Mouse (Mus musculus) hindbrain, postnatal 0 days (tissue): ENCODE results near the gene Nrsn2. TPM values are rescaled to one million over a fixed set of nuclear protein-coding genes. Genes with fewer than 3 reads are reported as not detected.
A peak's percentile ranks its signal among the peaks of the same experiment; 100 is the strongest.

Source experiments
- ATAC-seq: fragments of 200-750 bp; cut with Nextera tagmentation; 2 replicates; pipeline ENCODE4 v1.8.0; 2017; ENCODE audit warnings: mild to moderate bottlenecking, moderate TSS enrichment, moderate library complexity
- DNase-seq: peaks from one replicate; pipeline ENCODE4 v3.0.0-alpha.2; 2015; ENCODE audit warnings: low spot score
- H3K27ac ChIP-seq: fragments of 300-500 bp; sonication (generic); 2 replicates; pipeline ENCODE4 v1.5.1; 2014; ENCODE audit warnings: mild to moderate bottlenecking
- H3K27me3 ChIP-seq: fragments of 300-500 bp; sonication (generic); 2 replicates; pipeline ENCODE4 v1.6.1; 2014; ENCODE audit warnings: low read length, mixed read lengths; ENCODE audit not compliant: insufficient read depth
- H3K36me3 ChIP-seq: fragments of 300-500 bp; sonication (generic); 2 replicates; pipeline ENCODE4 v1.6.1; 2014; ENCODE audit warnings: low read length, mixed read lengths; ENCODE audit not compliant: insufficient read depth
- H3K4me1 ChIP-seq: fragments of 300-500 bp; sonication (generic); 2 replicates; pipeline ENCODE4 v1.6.1; 2014; ENCODE audit warnings: antibody characterized with exemption, low read length, mixed read lengths; ENCODE audit not compliant: insufficient read depth
- H3K4me2 ChIP-seq: fragments of 300-500 bp; sonication (generic); 2 replicates; pipeline ENCODE4 v1.6.1; 2014; ENCODE audit warnings: low read depth, mild to moderate bottlenecking, low read length, moderate library complexity, mixed read lengths
- H3K4me3 ChIP-seq: fragments of 300-500 bp; sonication (generic); 2 replicates; pipeline ENCODE4 v1.5.1; 2014; ENCODE audit warnings: low read length
- H3K9ac ChIP-seq: fragments of 300-500 bp; sonication (generic); replicated peaks from 2 replicates; pipeline ENCODE4 v1.6.1; 2014; ENCODE audit warnings: mild to moderate bottlenecking, low read length, moderate library complexity, mixed read lengths
- H3K9me3 ChIP-seq: fragments of 300-500 bp; sonication (generic); 2 replicates; pipeline ENCODE4 v1.6.1; 2016; ENCODE audit warnings: low read length, mixed read lengths
- CTCF ChIP-seq: IDR thresholded peaks from 2 replicates; pipeline ENCODE4 v1.5.1; 2016; ENCODE audit warnings: antibody characterized with exemption, control low read depth, low read depth
- WGBS: fragments of 180-500 bp; shearing (Covaris S2); extraction: QIAGEN DNeasy Blood & Tissue Kit; methylation state at CpG from one replicate; pipeline ENCODE4 v1.1.7; 2014; 5-methylcytosine and 5-hydroxymethylcytosine counted together
- polyA plus RNA-seq: library from polyadenylated mRNA; unstranded; fragments of >200 nt; fragmentation: Nextera tagmentation; extraction: Ambion mirVana; gene quantifications from 2 replicates; pipeline ENCODE4 v1.2.1, GENCODE M21; 2015
- total RNA-seq: library from RNA; depleted of rRNA; stranded (reverse); fragments of >200 nt; gene quantifications from 2 replicates; pipeline ENCODE4 v1.2.3, GENCODE M21; 2014; rRNA removed

Gene Nrsn2
- total RNA-seq (64.5 and 72.2 TPM in 2 replicates), polyA plus RNA-seq (83.8 and 91.3 TPM in 2 replicates)

DNA sequence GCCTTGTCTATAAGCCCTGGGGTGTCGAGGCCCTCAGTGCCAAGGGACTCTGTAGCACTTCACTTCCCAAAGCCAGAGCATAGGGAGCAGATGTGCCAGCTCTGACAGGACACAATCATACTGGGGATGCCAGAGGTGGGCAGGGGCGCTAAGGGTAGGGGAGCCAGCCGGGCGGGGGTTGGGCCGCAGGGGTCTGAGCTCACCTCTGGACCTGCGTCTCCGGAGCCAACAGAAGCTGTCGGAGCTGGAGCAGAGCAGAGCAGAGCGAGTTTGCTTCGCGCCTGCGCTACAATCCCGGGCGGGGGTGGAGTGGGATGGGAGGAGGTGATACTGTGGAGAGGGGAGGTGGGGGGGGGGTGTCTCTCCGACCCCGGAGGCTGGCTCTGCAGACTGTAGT, at the start of gene Nrsn2:
Gene Nrsn2 (minus strand): TSS at position 294 of the 397 bp plus-strand sequence.
- DNase-seq, result peak; percentile 75
- TF ChIP-seq CTCF, result no peak
- Histone ChIP-seq H3K27me3 (no peaks in the 10 kb centered on the region), H3K9ac (peak within 1 kb of the TSS; percentile 55), H3K27ac (peak within 1 kb of the TSS; percentile 83), H3K36me3 (no peaks in the 10 kb centered on the region), H3K4me3 (peak within 1 kb of the TSS; percentile 35), H3K4me2 (peak within 1 kb of the TSS; percentile 57), H3K4me1 (peaks cover 15% of the 10 kb centered on the region), H3K9me3 (no peaks in the 10 kb centered on the region)
- ATAC-seq, result peak; percentile 85
- 3% methylated on average over 15 of the region's 16 CpGs for WGBS

DNA sequence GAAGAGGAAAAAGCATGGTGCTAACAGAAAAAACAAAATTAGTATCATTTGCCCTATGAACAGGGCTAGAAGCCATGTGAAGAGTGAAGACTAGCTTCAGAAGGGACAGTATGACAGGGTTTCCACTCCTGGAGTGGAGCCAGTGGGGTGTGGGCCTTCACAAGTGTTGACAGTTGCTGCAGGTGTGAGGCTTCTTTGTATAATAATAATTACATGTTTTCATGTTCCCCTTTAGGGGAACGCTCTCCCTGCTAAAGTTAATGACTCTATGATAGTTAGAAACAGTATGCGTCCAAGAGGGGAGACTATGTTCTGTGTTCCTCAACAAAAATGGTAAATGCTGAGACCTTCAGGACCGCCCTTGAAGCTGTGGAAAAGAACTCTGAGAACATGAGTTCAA, 39.3 kb upstream of the Nrsn2 start:
- DNase-seq (no peak), ATAC-seq (no peak)
- WGBS, result 95% methylated on average over 3 of the region's 3 CpGs
- H3K4me1 ChIP-seq, result peaks cover 13% of the 10 kb centered on the region
- peak overlapping the region; percentile 98; the same call in 1 of the 2 replicates for H3K27ac ChIP-seq
- H3K36me3 ChIP-seq, result no peaks in the 10 kb centered on the region
- H3K27me3 ChIP-seq, result no peaks in the 10 kb centered on the region
- H3K4me2 ChIP-seq, result peak overlapping the region; percentile 73
- H3K4me3 ChIP-seq, result peak overlapping the region; percentile 91; the same call in 1 of the 2 replicates
- no peaks in the 10 kb centered on the region for H3K9me3 ChIP-seq
- H3K9ac ChIP-seq, result no peak overlapping the region
- no peak for TF ChIP-seq CTCF

DNA sequence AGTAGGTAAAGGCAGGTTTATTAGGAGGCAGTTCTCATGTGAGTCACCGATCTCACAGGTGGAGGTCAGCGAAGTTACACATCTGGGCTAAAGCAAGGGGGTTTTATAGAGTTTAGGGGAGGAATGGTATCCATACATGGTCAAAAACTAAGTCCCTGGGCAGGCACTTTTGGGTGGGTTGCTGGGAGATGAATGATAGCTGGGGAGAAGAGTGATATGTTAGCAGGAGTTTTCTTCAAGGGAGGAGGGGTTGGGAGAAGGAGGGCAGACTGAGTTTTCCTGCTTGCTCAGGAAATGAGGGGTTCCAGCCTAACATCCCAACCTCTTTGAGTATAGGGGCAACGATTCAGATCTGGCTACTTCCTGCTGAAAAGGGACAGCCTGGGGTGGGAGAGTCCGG, 38.8 kb upstream of the Nrsn2 start, which contains the start of gene 6820408C15Rik:
Gene 6820408C15Rik (plus strand): TSS at position 301 of the 400 bp plus-strand sequence.
- ATAC-seq, result no peak
- Histone ChIP-seq H3K9ac (peak within 1 kb of the TSS; percentile 97), H3K4me1 (peaks cover 17% of the 10 kb centered on the region), H3K27me3 (no peaks in the 10 kb centered on the region), H3K4me2 (peak within 1 kb of the TSS; percentile 73), H3K4me3 (peak within 1 kb of the TSS; percentile 91), H3K36me3 (no peaks in the 10 kb centered on the region), H3K27ac (peak within 1 kb of the TSS; percentile 98), H3K9me3 (no peaks in the 10 kb centered on the region)
- no peak for TF ChIP-seq CTCF
- no peak for DNase-seq
- 24% methylated on average over 4 of the region's 4 CpGs for WGBS

DNA sequence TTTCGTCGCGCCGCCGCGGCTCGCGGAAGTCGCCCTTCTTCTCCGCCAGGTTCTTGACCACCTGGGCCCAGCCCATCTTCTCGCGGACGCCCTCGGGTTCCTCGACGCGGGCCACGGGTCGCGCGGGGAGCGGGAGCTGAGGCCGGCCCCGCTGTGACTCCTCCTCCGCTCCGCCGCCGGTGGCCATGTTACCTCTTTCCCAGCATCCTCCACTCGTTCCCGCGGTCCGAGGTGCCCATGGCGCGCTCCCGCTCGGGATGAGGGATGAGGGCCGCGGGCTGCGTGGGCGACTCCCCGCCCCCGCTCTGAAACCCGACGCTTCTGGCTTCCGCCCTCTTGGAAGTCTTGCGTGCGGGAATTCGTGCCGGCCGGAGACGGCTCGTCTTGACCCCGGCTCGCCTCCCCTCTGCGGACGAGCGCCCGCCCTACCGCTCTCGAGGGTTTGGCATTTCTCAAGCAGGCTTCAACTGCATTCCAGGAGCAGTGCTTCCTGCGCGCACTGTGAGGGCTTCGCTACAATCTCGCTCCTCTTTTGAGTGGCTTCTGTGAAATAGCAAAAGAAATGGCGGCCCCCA, 38.2 kb upstream of the Nrsn2 start, which contains the start of gene Zcchc3:
Gene Zcchc3 (minus strand): TSS at position 437 of the 575 bp plus-strand sequence.
- DNase-seq, result peak; percentile 94
- no peaks in the 10 kb centered on the region for H3K36me3 ChIP-seq
- H3K4me3 ChIP-seq, result peak within 1 kb of the TSS; percentile 91
- peak within 1 kb of the TSS; percentile 97 for H3K9ac ChIP-seq
- no peak for TF ChIP-seq CTCF
- peak within 1 kb of the TSS; percentile 98 for H3K27ac ChIP-seq
- H3K9me3 ChIP-seq, result no peaks in the 10 kb centered on the region
- H3K4me1 ChIP-seq, result peaks cover 17% of the 10 kb centered on the region
- ATAC-seq, result peak; percentile 87
- H3K27me3 ChIP-seq, result no peaks in the 10 kb centered on the region
- H3K4me2 ChIP-seq, result peak within 1 kb of the TSS; percentile 73
- under 1% methylated on average over 65 of the region's 65 CpGs for WGBS

DNA sequence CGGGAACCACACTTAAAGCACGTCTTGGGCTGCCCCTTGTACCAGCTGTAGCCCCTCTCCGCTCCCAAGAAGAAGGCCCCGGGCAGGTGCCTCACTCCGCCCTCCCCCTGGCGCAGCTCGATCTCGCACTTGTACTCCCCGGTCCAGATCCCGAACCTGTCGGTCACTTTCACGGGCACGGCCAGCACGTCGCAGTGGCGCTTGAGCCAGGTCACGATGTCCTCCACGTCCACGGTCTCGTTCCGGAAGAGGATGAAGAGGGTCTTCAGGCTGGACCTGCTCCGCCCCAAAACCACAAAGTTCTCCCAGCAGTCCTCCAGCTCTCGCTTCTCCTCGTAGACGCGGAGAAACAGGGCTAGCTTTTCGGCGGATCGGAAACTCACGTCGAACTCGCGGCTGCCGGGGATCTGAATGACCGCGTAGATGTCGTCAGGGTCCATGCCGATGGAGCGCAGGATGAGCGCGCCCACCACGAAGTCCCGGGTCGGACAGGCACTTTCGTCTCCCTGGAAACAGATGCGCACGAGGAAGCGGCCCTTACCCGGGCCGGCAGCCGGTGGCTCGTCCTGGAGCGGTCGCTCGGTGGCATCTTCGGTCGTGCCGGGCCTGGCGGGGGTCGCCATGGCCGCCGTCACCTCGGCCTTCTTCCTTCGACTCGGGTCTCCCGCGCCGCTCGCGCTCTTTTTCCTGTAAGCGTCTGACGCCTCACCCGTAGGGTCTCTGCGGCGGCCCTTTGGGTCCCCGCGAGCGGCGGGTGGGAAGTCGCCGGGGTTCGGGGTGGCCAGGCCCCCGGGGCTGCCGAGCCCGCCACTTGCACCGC, 37.5 kb upstream of the Nrsn2 start:
- Histone ChIP-seq H3K9me3 (no peaks in the 10 kb centered on the region), H3K36me3 (no peaks in the 10 kb centered on the region), H3K4me3 (peak overlapping the region; percentile 91), H3K4me2 (peak overlapping the region; percentile 73), H3K9ac (peak overlapping the region; percentile 97), H3K4me1 (peaks cover 17% of the 10 kb centered on the region), H3K27ac (peak overlapping the region; percentile 98), H3K27me3 (no peaks in the 10 kb centered on the region)
- peak; percentile 25 for ATAC-seq
- 1% methylated on average over 85 of the region's 86 CpGs for WGBS
- peak; percentile 56 for DNase-seq
- no peak for TF ChIP-seq CTCF

DNA sequence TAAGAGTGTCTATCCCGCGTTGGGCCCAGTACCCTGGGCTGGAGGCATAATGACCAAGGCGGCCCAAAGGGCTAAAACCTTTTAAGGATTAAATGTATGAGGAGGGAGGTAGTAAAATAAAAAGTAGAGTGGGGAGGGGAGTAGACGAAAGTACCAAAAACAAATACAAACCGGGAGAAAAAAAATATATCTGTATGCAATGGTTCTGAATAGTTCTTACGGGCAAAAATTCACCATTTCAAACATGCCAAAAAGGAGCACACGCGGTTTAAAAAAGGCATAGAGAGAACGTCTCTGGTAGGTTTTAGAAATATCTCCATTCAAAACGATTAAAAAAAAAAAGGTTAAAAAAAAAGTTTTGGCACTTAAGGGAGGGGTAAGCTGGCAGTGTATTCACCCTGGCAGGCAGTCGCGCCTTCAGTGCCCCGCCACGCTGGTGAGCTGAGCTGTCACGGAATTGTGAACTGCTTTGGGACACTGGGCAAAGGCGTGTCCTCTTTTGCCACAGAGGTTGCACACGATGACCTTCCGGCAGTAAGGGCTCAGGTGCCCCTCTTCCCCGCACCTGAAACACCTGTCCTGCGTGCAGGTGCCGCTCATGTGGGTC, 36.8 kb upstream of the Nrsn2 start:
- no peak for DNase-seq
- H3K4me2 ChIP-seq, result peak overlapping the region; percentile 73
- peak overlapping the region; percentile 98 for H3K27ac ChIP-seq
- no peaks in the 10 kb centered on the region for H3K36me3 ChIP-seq
- peaks cover 17% of the 10 kb centered on the region for H3K4me1 ChIP-seq
- WGBS, result 3% methylated on average over 21 of the region's 21 CpGs
- no peaks in the 10 kb centered on the region for H3K27me3 ChIP-seq
- TF ChIP-seq CTCF, result no peak
- no peak for ATAC-seq
- no peaks in the 10 kb centered on the region for H3K9me3 ChIP-seq
- H3K4me3 ChIP-seq, result peak overlapping the region; percentile 91
- peak overlapping the region; percentile 97 for H3K9ac ChIP-seq
